Mouse (Mus musculus): ENCODE results near the gene Ern1. TPM values are rescaled to one million over a fixed set of nuclear protein-coding genes. Genes with fewer than 3 reads are reported as not detected.

Gene Ern1
- polyA plus RNA-seq, 1 experiment from 2014 or later: 6.3 TPM

DNA sequence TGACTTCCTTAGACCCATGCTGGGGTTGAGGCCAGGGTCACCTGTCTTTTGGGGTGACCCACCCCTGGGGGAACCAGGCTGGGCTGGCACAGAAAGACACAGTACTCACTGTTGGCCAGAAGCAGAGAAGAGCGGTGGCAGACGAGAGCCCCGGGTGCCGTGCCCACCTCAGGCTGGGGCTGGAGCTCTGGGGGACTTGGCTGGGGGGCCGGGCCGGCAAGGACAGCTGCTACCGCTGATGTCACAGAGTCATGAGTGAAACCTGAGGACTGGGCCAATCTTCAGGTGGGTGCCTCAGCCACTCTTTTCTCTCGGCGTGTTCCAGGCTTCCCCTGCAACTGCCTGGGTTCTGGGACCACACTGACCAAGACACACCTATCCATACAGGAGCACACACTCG lies 122.3 kb downstream of the Ern1 start, which contains the start of gene Prr29:
Gene Prr29 (plus strand): TSS at position 107 of the 400 bp plus-strand sequence.
- 56% methylated on average over 10 of the region's 10 CpGs for WGBS
- no peak for ATAC-seq (ENCODE audit: low FRiP score, low read depth)
- no peaks in the 10 kb centered on the region for H3K27me3 ChIP-seq (replicated peaks)
- no peak within 1 kb of the TSS for H3K9ac ChIP-seq
- peak within 1 kb of the TSS; percentile 31; the same call in 1 of the 2 replicates for H3K4me2 ChIP-seq (replicated peaks)
- H3K4me3 ChIP-seq: no peak within 1 kb of the TSS
- no peaks in the 10 kb centered on the region for H3K36me3 ChIP-seq
- H3K4me1 ChIP-seq: peaks cover 9% of the 10 kb centered on the region
- H3K9me3 ChIP-seq: no peaks in the 10 kb centered on the region
- no peak within 1 kb of the TSS for H3K27ac ChIP-seq

- WGBS: 6% methylated on average over 11 of the region's 11 CpGs
- Histone ChIP-seq H3K36me3 (no peaks in the 10 kb centered on the region), H3K27ac (no peak overlapping the region), H3K4me1 (peaks cover 9% of the 10 kb centered on the region), H3K4me2 (replicated peaks) (peak overlapping the region; percentile 31; the same call in 1 of the 2 replicates), H3K9me3 (no peaks in the 10 kb centered on the region), H3K27me3 (replicated peaks) (no peaks in the 10 kb centered on the region), H3K4me3 (no peak overlapping the region), H3K9ac (no peak overlapping the region)
- ATAC-seq (ENCODE audit: low FRiP score, low read depth): no peak
These were observed 122.9 kb downstream of the Ern1 start for GRCm38 (mm10) chr11:106364712-106365111.

DNA sequence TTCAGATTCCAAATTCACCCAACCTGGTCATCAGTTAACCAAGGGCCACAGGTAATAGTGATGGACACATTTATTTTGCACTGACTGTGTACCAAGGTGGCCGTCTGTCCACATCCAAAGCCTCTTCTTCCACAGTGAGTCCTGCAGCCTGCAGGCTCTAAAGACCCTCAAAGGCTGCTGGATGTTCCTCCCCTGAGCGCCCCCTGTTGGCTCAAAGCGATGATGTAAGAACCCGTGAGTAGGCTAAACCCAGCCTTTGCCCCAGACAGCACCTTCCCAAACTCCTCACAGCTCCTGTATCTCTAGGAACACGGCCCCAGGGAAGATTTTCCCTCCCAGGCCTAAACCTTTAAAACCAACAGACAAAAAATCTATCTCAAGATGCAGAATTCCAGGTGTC lies 128.3 kb downstream of the Ern1 start:
- Histone ChIP-seq H3K9ac (no peak overlapping the region), H3K4me1 (no peaks in the 10 kb centered on the region), H3K9me3 (no peaks in the 10 kb centered on the region), H3K27ac (no peak overlapping the region), H3K27me3 (replicated peaks) (no peaks in the 10 kb centered on the region), H3K36me3 (no peaks in the 10 kb centered on the region), H3K4me2 (replicated peaks) (no peak overlapping the region), H3K4me3 (no peak overlapping the region)
- no peak for ATAC-seq (ENCODE audit: low FRiP score, low read depth)
- 24% methylated on average over 5 of the region's 5 CpGs for WGBS

DNA sequence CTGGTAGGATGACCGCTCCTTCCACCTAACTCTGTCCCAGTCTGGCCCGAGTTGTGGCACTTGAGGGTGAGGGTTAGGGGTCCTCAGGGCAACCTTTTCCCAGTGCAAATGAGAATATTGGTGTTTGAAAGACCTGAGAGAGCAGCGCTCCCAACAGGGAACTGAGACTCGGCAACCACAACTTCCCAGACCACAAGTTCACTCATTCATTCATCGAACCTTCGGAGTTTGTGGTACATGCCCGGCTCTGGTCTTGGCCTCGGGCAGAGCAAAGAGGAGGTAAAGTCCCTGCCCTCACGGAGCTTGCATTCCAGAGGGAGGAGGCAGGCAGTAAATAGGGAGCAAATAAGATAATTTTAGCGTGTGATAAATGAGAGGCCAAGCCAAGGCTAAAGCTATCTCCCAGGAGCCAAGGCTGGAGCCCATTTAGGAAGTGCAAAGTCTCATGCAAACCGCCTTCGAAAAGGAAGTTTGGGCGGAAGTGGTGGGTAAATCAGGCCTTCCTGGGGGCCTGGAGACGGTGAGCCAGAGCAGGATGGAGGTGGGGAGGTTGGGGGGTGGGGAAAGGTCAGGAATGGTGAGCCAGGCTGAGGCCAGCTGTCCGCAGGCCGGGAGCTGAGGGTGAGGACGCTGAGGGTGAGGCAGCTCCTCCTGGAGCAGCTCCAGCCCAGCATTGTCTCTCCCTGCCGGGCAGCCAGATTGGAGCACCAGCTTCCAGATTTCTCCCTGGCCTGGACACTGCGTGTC lies 132.1 kb downstream of the Ern1 start:
- Histone ChIP-seq H3K9me3 (no peaks in the 10 kb centered on the region), H3K27me3 (replicated peaks) (no peaks in the 10 kb centered on the region), H3K9ac (no peak overlapping the region), H3K36me3 (no peaks in the 10 kb centered on the region), H3K4me3 (no peak overlapping the region), H3K27ac (no peak overlapping the region), H3K4me1 (no peaks in the 10 kb centered on the region), H3K4me2 (replicated peaks) (no peak overlapping the region)
- ATAC-seq (ENCODE audit: low FRiP score, low read depth): no peak
- WGBS: 72% methylated on average over 19 of the region's 19 CpGs

DNA sequence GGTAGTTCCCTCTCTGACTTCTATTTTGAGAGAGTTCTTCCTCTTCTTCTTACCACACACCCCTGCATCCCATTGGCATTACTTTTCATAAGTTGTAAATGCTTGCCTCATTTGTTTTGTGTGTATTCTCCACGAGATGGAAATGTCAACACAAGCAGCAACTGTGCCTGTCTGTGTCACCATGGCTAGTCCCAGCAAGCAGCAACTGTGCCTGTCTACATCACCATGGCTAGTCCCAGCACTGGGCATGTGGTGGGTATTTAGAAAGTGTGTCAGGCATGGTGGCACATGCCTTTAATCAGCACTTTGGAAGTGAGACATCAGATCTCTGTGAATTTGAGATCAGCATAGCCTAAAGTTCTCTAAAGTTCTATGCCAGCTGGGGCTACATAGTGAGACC lies 133.5 kb downstream of the Ern1 start:
- Histone ChIP-seq H3K27me3 (replicated peaks) (no peaks in the 10 kb centered on the region), H3K4me2 (replicated peaks) (no peak overlapping the region), H3K9ac (no peak overlapping the region), H3K36me3 (no peaks in the 10 kb centered on the region), H3K4me3 (no peak overlapping the region), H3K4me1 (no peaks in the 10 kb centered on the region), H3K9me3 (no peaks in the 10 kb centered on the region), H3K27ac (no peak overlapping the region)
- no peak for ATAC-seq (ENCODE audit: low FRiP score, low read depth)
- 45% methylated on average over 1 of the region's 1 CpGs for WGBS

- ATAC-seq (ENCODE audit: low FRiP score, low read depth): no peak
- no peak within 1 kb of the TSS for H3K4me3 ChIP-seq
- H3K4me1 ChIP-seq: no peaks in the 10 kb centered on the region
- H3K4me2 ChIP-seq (replicated peaks): no peak within 1 kb of the TSS
- H3K9me3 ChIP-seq: no peaks in the 10 kb centered on the region
- no peak within 1 kb of the TSS for H3K9ac ChIP-seq
- WGBS: 88% methylated on average over 12 of the region's 12 CpGs
- no peaks in the 10 kb centered on the region for H3K27me3 ChIP-seq (replicated peaks)
- no peak within 1 kb of the TSS for H3K27ac ChIP-seq
- no peaks in the 10 kb centered on the region for H3K36me3 ChIP-seq
These were observed 134.5 kb downstream of the Ern1 start, which contains the start of gene Scn4a for GRCm38 (mm10) chr11:106353188-106353587. TSS of gene Scn4a (minus strand) at chr11:106353288.

- Histone ChIP-seq H3K27ac (no peak overlapping the region), H3K9ac (no peak overlapping the region), H3K36me3 (no peaks in the 10 kb centered on the region), H3K4me2 (replicated peaks) (no peak overlapping the region), H3K9me3 (no peaks in the 10 kb centered on the region), H3K4me3 (no peak overlapping the region), H3K27me3 (replicated peaks) (no peaks in the 10 kb centered on the region), H3K4me1 (no peaks in the 10 kb centered on the region)
- 81% methylated on average over 4 of the region's 4 CpGs for WGBS
- no peak for ATAC-seq (ENCODE audit: low FRiP score, low read depth)
These were observed 135.7 kb downstream of the Ern1 start for GRCm38 (mm10) chr11:106351941-106352340.

DNA sequence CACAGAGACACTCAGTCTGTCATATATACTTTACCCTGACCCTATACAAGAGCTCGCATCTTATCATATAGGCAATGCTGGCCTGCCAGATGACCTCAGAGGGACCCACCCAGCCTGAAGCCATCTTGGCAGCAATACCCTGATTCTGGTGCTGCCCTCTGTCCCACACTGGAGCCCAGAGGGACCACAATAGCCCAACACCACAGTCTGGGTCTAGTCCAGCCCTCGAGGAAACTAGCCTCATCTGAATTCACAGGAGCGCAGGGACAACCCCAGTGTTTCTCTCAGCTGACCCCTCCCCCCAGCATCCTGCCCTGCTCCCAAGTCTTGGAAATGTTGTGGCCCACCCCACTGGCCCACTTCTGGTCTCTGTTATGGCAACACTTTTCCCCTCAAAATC lies 136.4 kb downstream of the Ern1 start:
- Histone ChIP-seq H3K36me3 (no peaks in the 10 kb centered on the region), H3K27ac (no peak overlapping the region), H3K4me2 (replicated peaks) (no peak overlapping the region), H3K4me1 (no peaks in the 10 kb centered on the region), H3K4me3 (no peak overlapping the region), H3K27me3 (replicated peaks) (no peaks in the 10 kb centered on the region), H3K9me3 (no peaks in the 10 kb centered on the region), H3K9ac (no peak overlapping the region)
- no peak for ATAC-seq (ENCODE audit: low FRiP score, low read depth)
- 66% methylated on average over 3 of the region's 3 CpGs for WGBS

DNA sequence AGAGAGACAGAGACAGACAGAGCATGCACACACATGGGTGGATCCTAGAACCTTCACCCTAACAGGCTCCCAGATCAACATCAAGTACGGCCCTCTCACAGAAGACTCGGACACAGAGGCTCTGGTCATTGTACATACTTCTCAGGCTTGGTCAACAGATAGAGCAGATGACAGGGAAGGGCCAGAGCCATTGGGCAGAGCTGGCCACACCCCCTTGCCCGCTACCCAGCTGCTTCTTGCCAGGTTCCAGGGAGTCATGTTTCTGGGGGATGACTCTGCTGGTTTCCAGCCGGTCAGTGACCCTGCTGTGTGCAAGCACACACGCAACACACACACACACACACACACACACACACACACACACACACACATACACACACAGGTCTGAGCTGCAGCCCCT lies 136.8 kb downstream of the Ern1 start:
- H3K27me3 ChIP-seq (replicated peaks): no peaks in the 10 kb centered on the region
- no peaks in the 10 kb centered on the region for H3K36me3 ChIP-seq
- ATAC-seq (ENCODE audit: low FRiP score, low read depth): no peak
- no peak overlapping the region for H3K4me3 ChIP-seq
- 74% methylated on average over 4 of the region's 5 CpGs for WGBS
- H3K27ac ChIP-seq: no peak overlapping the region
- no peaks in the 10 kb centered on the region for H3K9me3 ChIP-seq
- no peak overlapping the region for H3K4me2 ChIP-seq (replicated peaks)
- no peak overlapping the region for H3K9ac ChIP-seq
- H3K4me1 ChIP-seq: no peaks in the 10 kb centered on the region

DNA sequence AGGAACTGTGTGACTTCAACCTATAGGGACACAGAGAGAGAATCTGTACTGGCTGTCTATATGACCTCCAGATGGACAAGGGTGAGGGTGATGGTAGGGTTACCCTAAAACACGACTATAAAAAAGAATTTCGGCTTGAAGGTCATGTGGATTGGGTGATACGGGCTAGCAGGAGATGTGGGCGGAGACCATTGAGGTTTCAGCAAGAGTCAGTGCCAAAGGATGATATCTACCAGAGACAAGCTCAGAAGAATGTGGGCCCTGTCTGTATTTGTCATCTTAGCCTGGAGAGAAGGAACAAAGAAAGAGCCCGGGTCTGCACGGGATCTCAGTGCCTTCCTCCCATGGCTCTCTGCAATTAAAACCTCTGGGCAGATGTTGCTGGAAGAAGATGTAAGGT lies 137.9 kb downstream of the Ern1 start:
- Histone ChIP-seq H3K9me3 (no peaks in the 10 kb centered on the region), H3K27me3 (replicated peaks) (no peaks in the 10 kb centered on the region), H3K4me3 (no peak overlapping the region), H3K4me2 (replicated peaks) (no peak overlapping the region), H3K4me1 (no peaks in the 10 kb centered on the region), H3K27ac (no peak overlapping the region), H3K9ac (no peak overlapping the region), H3K36me3 (no peaks in the 10 kb centered on the region)
- WGBS: 88% methylated on average over 6 of the region's 6 CpGs
- no peak for ATAC-seq (ENCODE audit: low FRiP score, low read depth)

- H3K9ac ChIP-seq: no peak overlapping the region
- no peaks in the 10 kb centered on the region for H3K27me3 ChIP-seq (replicated peaks)
- no peaks in the 10 kb centered on the region for H3K36me3 ChIP-seq
- no peaks in the 10 kb centered on the region for H3K4me1 ChIP-seq
- no peak for ATAC-seq (ENCODE audit: low FRiP score, low read depth)
- no peak overlapping the region for H3K27ac ChIP-seq
- H3K4me3 ChIP-seq: no peak overlapping the region
- no peak overlapping the region for H3K4me2 ChIP-seq (replicated peaks)
- no peaks in the 10 kb centered on the region for H3K9me3 ChIP-seq
- WGBS: 74% methylated on average over 6 of the region's 6 CpGs
These were observed 142.7 kb downstream of the Ern1 start for GRCm38 (mm10) chr11:106344910-106345309.
